Mouse (Mus musculus): ENCODE measurements around the gene Orai1.

Gene Orai1

DNA sequence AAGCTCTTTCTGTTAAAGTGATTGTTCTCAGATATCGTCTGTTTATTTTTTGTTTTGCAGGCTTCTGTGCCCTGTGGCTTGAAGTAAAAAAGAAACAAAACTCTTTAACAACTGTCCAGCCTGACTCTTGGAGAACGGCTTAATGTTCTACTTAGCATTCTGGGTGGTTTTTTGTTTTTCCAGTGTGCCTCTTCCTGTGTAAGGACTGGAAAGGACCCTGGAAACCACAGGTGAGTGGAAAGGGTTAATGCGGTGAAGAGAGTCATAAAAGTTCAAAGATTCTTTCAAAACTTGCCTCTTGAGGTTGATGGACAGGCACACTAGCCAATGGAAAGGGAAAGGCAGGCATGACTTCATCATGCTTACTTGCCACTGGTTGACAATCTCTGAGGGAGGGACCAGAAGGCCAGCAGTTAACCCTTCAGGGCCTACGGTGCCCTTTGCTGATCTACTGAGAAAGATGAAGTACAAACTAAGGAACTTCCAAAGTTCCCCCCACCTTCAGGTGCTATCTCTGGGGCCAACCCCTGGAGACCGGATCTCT, 20.5 kb upstream of the Orai1 start:
- intact Hi-C loops (cut with DNase I), result no loop called here

DNA sequence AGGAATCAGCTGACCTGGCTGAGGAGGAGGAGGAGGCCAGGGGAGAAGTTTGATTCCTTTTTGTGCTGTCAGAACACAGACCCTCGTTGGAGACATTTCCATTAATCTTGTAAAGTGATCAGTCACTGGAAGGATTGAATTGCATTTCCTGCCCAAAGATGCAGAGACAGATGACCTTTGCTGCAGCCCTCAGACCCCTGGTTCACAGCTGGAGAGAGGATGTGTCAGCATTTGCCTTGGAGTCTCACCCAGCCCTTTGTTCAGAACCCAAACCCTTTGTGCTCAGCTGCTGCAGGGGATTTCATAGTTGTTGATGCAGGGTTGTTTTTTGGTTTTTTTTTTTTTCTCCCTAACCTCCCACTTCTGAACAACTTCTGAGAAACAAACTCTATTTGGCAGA, 20.0 kb upstream of the Orai1 start:
- intact Hi-C loops (cut with DNase I), result no loop called here

DNA sequence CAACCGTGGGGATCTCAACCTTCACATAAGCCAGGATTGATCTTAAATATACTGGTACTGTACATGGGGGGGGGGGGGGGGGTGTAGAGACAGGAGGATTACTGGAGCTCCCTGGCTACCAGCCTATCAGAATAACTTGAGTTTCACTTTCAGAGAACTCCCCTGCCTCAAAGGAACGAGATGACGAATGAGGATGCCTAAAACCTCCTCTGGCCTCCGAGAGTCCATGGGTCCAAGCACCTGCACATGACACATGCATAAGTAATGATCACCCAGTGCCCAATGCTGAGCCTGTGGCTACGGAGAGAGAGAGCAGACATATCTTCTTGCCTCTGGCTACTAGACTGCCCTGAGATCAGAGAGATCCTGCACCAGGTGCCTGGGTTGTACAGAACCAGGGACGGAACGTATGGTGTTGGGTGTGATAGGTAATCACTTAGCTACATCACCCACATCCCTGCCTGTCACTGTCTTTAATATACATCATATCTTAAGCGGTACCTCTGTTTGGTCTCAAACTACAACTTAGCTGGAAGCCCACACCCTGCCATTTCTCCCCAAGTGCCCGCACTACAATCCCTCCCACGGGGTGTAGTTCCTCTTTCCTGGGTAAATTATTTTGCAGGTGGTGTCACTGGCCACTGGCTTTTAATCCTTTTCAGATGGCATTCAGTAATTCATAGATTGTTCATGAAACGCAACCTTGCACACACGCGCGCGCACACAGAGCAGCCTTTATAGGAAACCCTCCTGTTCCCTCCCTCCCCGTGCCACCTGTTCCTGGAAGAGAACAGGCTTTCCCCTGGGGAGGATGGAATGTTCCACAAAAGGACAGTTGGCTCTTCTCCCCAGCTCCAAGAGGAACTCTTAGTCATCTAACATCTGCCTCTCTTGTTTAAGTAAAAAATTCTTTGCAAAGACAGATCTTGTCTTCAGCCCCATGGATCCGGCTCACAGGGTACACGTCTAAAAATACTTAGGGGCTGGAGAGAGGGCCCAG, 17.4 kb upstream of the Orai1 start:
- intact Hi-C loops (cut with DNase I), result no loop called here

DNA sequence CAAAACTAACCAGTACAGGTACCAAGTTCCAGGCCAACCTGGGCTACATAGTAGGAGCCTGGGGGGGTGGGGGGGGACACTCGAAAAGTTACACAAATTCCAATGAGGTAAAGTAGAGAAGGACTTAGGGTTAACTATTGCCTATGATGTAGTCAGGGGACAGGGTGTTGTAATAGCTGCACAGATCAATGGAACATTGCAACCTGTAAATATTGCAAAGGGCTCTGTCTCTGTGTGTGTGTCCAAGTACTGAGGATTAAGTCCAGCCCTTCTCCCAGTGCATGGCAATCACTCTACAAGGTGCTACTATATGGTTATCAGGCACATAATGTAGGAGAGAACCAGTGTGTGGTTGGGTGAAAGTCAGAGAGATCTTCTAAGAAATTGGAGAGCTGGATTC, 14.0 kb upstream of the Orai1 start:
- intact Hi-C loops (cut with DNase I), result no loop called here

DNA sequence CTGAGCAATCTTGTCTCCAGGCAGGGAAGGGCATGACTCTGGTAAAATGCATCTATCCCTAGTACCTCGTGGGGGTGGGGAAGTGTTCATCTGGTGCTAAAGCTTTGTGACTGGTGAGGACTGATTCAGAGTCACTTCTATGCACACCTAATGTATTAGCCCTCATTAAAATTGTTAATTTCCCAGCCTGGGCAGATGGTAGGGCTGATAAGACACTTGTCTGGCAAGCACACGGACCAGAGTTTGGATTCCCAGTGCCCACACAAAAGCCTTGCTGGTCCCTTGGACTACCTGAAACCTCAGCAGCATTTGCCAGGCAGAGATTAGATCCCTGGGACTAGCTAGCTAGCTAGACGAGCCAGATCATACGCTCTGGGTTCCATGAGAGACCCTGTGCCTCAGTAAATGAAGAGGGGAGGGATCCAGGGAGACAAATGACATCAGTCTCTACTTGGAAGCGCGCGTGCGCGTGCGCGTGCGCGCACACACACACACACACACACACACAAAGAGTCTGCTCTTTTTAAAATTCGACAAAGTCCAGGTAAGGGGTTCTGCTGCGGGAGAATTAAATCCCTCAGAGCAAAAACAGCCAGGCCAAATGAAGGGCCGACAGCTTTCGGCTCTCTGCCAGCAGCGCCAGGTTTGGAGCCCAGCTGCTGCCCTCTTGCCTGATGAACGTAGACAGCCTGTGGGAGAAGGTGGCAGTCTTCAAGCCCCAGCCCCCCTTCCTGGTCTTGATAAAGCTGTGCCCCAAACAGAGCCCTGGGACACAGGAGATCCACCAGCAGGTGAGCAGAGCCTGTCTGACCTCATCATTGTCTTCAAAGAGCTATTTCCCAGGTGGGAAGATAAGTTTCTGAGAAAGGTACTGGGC, 8.9 kb upstream of the Orai1 start:
- intact Hi-C loops (cut with DNase I), result no loop called here

DNA sequence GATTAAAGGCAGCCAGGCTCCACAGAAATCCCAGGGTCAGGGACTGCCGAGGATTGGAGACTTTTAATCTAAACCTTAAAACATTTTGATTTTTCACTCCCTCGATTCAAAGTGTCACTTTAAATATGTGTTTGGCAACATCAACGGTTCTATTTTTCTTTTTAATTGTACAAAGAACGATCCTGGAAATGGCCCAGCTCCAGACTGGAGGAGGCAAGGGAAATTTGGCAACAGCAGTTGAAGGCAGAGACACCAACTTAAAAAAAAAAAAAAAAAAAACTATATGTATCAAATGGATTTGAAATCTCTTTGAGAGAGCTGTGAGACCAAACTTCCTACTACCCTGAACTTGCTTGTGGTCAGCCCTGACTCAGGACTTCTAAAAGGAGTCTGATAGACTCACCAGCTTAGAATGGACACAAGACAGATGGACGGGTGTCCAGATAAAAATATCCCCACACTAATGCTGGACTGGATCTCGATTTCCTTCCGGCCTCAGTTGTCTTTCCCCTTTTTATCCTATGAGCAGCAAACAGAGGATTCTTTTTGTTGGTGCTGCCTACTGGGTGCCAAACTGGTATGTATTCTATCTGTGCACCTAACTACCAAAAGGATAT, 5.9 kb upstream of the Orai1 start:
- intact Hi-C loops (cut with DNase I), result no loop called here

DNA sequence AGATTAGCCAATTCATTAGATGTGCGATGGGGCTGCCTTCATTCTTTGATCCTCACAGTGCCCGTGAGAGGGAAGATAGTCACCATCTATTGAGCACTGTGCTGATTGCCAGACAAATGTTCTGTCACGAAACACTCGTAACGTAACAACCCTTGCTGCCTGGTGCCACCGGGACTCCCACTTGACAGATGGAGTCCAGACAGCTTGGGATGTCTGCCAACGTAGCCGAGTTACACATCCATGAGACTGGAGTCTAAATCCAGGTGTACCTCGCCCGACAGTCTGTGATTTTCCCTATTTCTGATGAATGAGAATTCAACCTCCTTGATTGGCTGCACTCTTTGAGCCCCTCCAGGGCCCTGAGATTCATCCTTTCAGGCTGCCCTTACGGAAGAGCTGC, 5.0 kb upstream of the Orai1 start:
- intact Hi-C loops (cut with DNase I), result loop anchor here (10.0 kb wide), 1 partner anchor 85 kb away; no protein-coding TSS in a partner anchor

DNA sequence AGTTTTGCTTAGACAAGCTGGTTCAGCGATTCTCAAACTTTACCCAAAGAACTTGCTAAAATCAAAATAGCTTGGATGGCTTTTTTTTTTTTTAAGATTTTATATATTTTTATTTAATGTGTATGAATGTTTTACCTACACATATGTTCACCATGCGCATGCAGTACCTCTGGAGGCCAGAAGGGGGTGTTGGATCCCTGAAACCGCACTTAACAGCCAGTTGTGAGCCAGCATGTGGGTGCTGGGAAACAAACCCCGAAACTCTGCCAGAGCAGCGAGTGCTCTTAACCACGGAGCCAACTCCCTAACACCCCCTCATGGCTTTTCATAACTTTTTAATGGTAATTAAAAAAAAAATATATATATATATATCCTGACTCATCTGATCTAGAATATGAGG, 4.1 kb upstream of the Orai1 start:
- intact Hi-C loops (cut with DNase I), result loop anchor here (10.0 kb wide), 1 partner anchor 86 kb away; no protein-coding TSS in a partner anchor

DNA sequence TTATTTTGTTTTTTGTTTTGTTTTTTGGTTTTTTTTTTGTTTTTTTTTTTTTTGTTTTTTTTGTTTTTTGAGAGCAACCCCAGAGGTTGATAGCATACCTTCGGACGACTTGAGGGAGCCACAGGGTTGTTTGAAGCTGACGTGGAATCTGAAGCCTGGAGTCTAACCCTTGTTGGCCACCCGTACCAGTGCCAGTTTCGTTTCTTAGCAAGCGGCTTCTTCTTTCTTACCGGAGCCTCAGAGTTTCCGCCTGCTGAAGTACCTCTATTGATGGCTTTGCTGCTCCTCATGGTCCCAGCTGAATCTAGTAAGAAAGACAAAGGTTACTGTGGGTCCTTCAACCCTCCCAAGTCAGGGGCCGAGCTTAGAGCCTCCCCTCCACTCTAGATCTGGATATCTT, 3.2 kb upstream of the Orai1 start:
- intact Hi-C loops (cut with DNase I), result loop anchor here (2.0 to 10.0 kb wide), 2 partner anchors 43 to 87 kb away; no protein-coding TSS in a partner anchor

DNA sequence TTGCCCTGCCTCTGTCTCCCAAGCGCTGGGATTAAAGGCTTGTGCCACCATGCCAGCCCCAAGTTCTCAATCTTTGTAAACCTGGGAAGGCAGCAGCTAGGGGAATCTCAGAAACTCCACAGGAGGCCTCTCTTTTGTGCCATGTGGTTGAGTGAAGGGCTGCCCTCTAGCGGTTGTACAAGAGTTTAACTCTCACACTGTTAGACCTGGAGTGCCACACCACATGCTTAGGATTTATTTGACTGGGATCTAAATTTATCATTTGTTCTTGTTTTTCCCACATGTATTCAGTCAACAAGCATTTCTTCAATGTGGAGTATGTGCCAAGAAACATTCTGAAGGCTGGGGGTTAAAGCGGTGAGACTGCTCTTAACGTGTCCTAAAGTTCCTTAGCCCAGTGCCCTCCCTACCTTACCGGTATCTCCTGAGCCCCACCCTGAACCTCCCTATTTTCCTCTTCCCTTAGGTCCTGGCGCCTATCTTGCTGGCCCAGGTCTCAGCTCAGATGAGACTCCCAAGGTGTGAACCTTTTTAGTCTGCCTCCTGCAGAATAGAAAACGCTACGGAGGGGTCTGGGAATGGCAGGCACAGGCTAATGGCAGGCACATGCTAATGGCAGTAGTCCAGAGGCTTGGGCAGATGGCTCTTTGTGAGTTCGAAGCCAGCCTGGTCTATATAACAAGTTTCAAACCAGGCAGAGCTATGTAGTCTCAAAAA, 1.1 kb upstream of the Orai1 start:
- intact Hi-C loops (cut with DNase I), result loop anchor here (2.0 to 10.0 kb wide), 3 partner anchors 33 to 89 kb away; partner anchors contain the start of gene Morn3

DNA sequence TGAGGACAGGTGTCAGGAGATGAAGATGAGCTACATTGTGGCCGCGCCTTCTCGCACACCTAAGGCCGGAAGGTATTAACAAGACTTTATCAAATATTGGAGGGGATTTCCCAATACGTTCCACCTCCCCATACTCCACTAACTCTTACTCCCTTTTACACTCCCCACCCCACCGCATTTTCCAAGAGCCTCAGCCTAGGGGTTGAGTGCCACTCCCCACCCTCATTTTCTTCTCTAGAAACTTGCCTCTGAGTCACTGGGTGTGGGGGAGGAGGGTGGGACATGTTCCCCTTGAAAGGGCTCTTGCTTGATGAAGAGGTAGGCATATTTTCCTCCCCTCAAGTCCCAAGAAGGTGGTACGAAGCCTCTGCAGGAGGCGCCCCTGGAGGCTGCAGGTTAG, 1.0 kb downstream of the Orai1 start:
- intact Hi-C loops (cut with DNase I), result loop anchor here (2.0 to 10.0 kb wide), 2 partner anchors 31 to 91 kb away; partner anchors contain the start of gene Morn3

DNA sequence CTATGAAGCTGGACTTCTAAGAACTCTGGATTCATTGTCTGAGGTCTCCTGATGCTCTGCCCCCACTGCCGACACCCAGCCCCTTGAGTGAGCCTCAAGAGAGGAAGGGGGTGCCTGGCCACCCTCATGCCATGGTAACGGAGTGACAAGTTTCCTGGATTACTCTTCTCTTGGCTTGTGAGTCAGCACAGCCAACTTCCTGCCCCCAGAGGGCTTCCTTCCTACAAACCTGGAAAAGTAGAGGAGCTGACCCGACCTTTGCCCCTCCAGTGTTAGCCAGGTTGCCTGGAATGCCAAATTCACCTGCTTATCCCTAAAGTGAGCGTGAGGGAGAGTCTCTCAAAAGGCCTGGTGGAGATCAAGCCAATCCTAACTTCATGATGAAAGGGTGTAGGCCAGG, 2.6 kb downstream of the Orai1 start:
- intact Hi-C loops (cut with DNase I), result loop anchor here (10.0 kb wide), 1 partner anchor 93 kb away; no protein-coding TSS in a partner anchor

DNA sequence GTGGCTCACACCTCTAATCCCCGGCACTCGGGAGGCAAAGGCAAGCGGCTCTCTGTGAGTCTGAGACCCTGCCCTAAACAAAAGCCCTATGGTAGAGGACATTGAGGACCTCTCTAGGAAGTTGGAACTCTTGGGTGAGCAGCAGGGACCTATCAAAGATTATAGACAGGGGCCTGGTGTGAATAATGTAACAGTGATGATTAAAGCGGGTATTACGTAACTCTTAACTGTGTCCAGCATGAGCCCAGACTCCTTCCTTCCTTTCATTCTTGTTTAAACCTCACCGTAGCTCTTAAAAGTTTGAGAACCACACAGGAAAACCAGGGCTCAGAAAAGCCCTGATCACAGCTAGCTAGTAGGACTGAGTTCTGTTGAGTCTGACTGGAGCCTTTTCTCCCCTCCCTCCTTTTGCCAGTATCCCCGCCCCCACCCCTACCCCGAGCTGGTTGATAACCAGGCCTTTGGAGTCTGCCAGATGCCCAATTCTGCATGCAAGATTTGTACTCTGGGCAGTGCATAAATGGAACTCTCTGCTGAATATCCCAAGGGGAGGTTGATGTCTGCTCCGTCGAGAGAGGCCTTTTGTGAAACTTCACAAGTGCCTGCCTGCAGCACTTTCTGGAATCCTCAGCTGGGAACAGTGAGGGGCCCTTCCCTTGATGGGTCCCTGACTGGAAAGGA, 4.6 kb downstream of the Orai1 start:
- intact Hi-C loops (cut with DNase I), result loop anchor here (10.0 kb wide), 1 partner anchor 95 kb away; no protein-coding TSS in a partner anchor

DNA sequence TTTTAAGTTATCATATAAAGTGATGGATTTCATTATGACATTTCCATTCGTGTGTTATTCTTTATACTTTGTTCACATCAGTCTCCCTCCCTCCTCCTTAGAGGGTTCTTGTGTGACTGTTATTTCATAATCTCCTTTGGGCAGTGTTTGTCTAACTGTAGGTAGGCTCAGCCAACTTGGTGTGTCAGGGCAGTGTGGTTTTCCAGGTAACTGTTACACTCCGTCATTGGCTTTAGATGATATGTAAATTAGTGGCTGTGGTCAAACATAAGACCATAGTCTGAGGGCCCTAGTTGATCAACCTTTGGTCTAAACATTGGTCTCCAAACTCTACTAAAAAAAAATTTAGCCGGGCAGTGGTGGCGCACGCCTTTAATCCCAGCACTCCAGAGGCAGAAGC, 5.6 kb downstream of the Orai1 start:
- intact Hi-C loops (cut with DNase I), result no loop called here

DNA sequence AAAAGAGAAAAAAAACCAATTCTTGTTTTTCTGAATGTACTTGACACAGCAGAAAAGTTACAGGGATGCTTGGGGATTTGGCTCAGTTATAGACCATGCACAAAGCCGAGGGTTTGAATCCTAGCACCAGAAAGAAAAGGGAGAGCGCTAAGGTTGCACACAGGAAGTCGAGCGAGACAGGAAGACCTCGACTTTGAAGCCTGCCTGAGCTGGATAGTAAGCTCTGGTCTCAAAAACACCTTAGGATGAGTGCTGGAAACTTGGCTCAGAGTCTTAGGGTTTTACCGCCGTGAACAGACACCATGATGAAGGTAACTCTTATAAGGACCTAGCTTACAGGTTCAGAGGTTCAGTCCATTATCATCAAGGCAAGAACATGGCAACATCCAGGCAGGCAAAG, 6.6 kb downstream of the Orai1 start:
- intact Hi-C loops (cut with DNase I), result no loop called here

DNA sequence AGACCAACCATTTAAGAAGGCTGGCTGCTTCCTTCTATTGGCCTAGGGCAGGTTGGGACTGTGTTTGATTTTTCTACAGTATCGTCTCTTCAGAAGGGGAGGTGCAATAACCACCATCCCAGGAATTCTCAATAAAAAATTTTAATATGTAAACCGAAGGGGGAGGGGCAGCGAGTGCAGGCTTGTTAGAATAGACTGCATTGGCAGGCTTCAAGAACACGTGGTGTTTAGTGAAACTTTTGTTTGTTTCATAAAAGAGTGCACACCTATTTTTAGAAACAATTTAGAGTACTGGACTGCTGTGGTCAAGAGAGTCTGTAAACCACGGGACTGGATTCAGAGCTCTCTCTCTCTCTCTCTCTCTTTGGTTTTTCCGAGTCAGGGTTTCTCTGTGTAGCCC, 8.2 kb downstream of the Orai1 start:
- intact Hi-C loops (cut with DNase I), result no loop called here

DNA sequence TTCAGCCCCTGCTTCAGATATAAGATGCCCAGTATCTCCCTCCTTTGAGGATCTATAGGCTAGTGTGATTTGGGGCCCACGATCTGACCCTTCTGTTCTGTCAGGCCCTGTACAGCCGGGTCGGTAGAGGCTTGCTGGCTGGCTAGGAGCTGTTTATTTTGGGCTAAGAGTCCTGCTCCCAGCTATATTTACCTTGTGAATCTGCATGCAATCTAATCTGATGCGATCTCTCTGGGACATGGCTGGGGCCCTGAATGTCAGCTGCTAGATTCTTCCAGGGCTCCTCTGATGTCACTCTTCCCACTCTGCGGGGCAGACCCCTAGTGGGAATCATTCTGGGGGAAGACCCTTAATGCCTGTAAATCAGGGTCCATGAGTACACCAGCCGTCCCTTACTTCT, 9.4 kb downstream of the Orai1 start:
- intact Hi-C loops (cut with DNase I), result no loop called here

DNA sequence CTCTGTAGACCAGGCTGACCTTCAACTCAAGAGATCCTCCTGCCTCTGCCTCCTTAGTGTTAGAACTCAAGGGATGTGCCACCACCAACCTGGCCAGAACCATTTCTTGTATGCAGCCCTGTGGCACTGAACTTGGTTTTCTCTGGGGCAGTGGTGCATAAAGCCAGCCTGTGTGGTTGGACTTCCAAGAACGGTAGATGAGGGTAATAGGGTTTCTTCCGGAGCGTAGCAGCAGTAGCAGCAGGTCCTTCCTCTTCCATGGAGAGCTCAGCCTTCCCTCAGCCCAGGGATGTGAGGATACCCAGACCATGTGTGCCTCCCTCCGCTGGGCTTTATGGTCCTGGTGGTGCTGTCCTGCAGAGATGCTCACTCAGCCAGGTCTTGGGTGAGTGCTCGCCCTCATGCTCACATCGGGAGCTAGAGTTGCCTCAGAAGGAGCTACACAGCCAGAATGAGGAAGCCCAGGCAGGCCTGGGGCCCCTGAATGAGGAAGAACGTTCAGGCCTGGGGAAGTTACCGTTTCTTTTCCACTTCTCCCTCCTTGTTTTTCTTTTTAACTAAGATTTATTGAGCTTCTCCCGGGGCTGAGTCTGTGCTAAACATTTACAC, 10.2 kb downstream of the Orai1 start:
- intact Hi-C loops (cut with DNase I), result no loop called here

DNA sequence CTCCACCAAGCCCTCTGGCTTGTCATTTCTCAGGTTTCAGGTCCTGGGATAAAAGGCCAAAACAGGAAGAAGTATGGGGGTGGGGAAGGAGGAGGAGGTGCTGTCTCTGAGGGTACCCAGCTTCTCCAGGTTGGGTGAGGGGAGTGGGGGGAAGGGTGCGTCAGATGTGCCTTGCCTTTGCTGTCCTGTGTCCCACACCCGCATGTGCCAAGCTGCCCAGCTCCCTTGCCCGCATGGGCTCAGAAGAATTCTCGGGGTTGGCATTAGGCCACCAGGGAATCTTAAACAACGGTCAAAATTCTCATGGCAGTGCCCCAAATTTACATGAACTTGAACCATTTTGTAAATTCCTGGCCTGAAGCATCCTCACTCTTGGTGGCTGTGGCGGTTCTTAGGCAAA, 11.5 kb downstream of the Orai1 start:
- intact Hi-C loops (cut with DNase I), result no loop called here

All from adrenal gland (tissue).